Mouse (Mus musculus) right cerebral cortex, postnatal 25 days (tissue): ENCODE measurements at regions not wholly inside any gene's neighbourhood (a gene's known extent, or its start where the extent isn't known, plus 50 kb on each side); places are given as distances from the start of the nearest gene placed in this dataset.

Source experiments
- DNase-seq: peaks from one replicate; pipeline ENCODE4 v3.0.0; 2022

GRCm38 (mm10) chr14:72200307-72200706 is 291.3 kb downstream of the Gm9195 start:
- no peak for DNase-seq

GRCm38 (mm10) chr14:72199900-72200299 is 291.7 kb downstream of the Gm9195 start:
- DNase-seq, result no peak

- DNase-seq, result no peak
Observed at GRCm38 (mm10) chr14:72197972-72198371, 293.7 kb downstream of the Gm9195 start.

- peak; percentile 39 for DNase-seq
Observed at GRCm38 (mm10) chr14:72187329-72187984, 304.2 kb downstream of the Gm9195 start.

DNA sequence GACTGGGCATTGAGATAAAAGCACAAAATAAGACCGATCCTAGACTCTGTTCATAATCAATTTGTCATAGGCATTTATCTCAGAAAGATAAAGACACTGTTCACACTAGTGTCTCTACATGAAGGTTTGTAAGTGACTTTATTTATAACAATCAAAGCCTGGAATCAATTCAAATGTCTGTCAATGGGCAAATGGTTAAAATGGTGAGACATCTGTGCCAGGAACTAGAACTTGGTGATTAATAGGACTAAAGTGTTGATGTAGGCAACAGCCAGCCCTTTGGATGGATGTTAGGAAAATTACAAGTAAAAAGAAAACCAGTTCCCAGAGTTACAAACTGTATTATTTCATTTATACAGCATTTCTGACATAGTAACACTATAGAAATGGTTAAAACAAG is 315.9 kb downstream of the Gm9195 start:
- DNase-seq, result no peak

DNA sequence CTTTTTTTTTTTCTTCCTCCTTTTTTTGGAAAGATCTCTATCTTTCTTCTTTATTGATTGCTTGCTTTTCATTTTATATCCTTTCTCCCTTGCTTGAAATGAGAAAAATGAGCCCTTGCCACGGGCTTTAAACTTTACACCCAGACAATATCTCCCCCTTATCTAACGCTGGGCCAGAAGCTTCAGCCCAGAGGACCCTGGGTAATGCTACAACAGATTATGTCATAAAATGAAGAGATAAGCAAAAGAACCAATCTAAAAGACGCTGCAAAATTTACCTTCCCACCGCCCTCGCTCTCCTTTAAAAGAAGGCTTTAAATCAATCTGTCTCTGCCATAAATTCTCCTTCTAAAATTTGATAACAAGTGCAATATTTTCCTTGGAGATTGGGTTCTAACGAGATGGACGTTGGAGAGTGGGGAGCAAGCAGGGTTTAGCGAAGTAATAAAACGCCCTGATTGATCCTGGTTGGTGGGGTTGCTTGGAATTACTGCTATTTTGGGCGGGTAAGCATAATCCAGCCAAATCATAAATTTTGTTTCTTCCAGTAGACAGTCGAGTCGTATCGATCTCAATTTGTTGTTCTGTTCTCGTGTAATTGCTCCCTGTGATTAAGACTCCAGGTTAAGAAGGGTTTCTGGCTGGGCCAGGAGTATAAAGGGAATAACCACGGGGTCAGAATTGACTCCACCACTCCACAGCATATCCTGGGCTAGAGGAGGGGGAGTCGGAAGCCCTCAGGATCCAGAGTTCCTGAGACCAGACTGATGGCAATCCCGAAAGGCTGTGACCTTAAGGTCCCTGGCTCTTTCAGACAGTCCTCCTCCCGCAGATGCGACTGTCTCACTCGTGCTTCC is 318.9 kb downstream of the Gm9195 start:
- DNase-seq, result no peak

DNA sequence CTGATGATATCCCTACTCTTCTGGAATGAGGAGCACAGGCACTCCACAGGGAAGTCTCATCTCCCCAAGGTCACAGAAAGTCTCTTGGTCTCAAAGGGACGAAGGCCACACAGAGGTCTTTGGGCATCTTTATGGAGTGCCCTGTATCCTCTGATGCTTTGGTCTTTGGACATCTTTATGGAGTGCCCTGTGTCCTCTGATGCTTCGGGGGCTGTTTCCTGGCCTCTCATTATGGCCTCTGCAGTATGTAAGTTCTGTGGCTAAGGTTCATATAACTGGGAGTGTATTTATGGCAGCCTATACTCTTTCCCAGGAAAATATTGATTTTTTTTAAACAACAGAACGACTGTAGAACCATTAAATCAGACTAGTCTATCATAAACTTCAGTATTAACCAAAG is 319.9 kb downstream of the Gm9195 start:
- DNase-seq, result no peak

- DNase-seq, result no peak
Observed at GRCm38 (mm10) chr14:72158537-72159323, 332.9 kb downstream of the Gm9195 start.

DNA sequence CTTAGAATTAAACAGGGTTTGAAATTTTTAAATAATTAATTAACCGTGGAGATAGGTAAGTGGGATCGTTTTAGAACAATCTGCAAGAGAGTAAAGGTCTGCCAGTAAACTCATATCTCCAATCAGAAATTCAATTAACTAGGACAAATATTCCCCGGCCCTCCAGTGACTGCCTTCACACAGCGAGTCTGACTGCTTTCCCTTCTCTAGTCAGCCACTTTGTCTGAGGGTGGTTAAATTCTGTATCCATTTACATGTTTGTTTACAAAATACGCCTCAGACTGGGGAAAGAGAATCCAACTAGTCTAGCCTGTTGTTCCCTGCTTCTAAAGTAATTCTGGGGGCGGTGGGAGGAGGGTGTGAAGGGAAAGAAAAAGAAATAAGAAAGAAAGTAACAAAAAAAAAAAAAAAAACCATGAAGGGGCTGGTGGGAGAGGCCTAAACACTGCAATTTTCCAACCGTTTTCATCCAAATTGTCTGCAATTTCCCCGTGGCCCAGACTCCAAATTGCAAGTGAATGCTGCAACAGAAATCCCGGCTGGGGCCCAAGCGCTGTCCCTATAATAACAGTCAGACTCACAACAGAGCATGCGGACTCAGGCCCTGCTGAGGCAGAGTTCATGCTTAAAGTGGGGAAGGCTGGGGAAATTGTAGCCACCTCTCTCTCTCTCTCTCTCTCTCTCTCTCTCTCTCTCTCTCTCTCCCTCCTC is 336.3 kb downstream of the Gm9195 start:
- DNase-seq, result no peak

DNA sequence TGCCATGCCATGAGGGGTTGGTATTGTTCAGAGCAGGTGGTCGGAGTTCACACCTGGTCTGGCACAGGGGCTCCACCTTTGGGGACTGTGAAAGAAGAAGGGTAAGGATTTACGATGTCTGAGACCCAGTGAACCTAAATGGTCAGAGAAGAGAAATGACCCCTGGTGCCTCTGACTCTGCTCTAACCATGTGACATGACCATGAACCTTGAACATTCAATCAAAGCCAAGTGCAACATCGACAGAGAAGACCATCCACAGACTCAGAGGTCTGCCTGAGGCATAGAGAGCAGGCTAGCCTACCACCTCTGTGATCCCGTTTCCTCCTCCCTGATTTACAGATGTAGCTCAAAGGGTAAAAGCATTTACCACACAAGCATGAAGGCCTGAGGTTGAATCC is 340.0 kb downstream of the Gm9195 start:
- no peak for DNase-seq

DNA sequence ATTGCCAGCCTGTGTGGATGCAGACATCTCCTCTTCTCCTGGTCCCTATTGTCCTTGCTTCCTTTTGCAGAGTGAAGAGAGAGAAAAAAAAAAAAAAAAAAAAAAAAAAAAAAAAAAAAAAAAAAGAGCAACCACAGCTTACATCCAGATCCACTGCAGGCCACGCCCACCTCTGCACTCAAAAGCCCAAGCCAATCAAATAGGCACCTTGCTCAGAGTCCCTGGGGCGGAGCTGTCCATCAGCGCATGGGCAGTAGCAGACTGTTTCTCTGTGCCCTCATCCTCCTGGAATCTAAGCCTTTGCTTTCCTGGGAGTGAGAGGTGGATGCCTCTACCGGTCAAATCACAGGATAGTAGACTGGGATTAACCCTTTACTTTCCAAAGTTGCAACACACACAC is 342.2 kb downstream of the Gm9195 start:
- no peak for DNase-seq

DNA sequence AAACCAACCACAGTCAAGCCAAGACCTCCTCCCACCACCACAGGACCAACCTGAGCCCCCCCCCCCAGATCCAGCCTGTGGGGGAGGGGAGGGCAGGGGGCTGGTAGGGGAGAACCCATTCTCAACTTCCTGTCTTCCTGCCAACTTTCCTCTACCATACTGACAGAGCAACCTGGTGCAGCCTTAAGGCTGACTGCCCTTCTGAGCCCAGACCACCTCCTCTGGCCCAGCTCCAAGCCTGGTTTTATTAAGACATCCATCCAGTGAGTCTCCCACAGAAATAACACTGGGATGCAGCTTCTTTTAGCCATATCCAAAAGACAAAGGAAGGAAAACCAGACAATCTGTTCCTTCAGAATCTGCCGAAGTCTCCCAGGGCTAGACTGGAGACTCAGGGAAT is 342.8 kb downstream of the Gm9195 start:
- no peak for DNase-seq

- no peak for DNase-seq
Observed at GRCm38 (mm10) chr14:72146381-72146780, 345.3 kb downstream of the Gm9195 start.

GRCm38 (mm10) chr14:72142883-72143487 is 348.7 kb downstream of the Gm9195 start:
- DNase-seq, result no peak

- DNase-seq, result no peak
Observed at GRCm38 (mm10) chr14:72141136-72141535, 350.5 kb downstream of the Gm9195 start.

GRCm38 (mm10) chr14:72130149-72130548 is 361.5 kb downstream of the Gm9195 start:
- DNase-seq, result no peak

DNA sequence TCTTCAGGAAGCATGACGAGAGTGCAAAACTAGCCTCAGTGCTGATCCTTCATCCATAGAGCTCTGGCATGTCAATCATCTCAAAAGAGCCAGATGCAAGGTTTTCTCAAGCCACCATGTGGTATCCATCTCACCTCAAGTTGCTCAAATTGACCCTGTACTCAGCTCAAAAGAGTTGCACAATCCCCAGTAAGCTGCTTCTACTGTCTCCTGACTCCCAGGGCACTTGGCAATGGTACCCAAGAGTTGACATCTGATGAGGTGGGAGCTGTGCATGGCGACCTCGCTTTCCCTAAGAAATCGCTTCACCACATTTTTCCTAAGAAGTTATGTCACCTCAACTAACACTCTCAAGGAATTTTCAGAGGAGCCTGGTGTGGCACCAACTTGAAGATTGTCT is 369.9 kb downstream of the Gm9195 start:
- no peak for DNase-seq

GRCm38 (mm10) chr14:72121006-72121405 is 370.6 kb downstream of the Gm9195 start:
- DNase-seq, result no peak

DNA sequence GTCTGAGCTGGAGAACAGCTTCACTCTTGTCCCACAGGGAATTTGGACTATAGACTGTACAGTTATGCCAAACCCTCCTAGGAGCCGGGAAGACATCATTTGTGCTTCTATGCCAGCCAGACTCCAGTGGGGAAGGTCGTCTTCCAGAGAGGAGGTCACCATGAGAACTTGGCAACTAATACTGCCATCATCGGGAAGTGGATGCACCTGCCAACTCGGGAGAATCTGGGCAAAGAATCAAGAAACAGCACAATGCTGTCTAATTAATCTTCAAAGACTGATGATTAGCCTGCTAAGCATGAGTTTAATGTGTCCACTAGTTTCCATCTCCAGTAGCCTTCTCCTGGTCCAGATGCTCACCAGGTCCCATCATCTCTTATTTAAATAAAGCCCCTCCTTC is 374.8 kb downstream of the Gm9195 start:
- DNase-seq, result no peak

- DNase-seq, result no peak
Observed at GRCm38 (mm10) chr14:72113377-72113993, 378.2 kb downstream of the Gm9195 start.

DNA sequence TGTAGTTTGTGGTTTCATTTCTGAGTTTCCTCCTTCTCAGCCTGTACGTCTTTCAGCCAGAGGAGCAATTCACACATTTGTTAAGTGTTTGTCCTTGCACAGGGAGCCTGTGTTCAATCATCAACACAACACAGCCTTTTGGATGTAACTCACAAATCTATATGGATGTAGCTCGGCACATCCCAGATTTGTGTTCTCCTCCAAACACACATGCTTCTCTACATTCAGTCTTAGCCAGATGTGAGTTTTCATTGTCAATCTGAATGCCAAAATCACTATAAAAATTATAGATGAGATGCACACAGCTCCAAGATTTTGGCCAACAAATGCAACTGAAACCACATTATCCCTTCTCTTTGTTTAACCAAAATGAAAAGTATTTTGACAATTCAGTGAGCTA is 380.9 kb downstream of the Gm9195 start:
- DNase-seq, result no peak

DNA sequence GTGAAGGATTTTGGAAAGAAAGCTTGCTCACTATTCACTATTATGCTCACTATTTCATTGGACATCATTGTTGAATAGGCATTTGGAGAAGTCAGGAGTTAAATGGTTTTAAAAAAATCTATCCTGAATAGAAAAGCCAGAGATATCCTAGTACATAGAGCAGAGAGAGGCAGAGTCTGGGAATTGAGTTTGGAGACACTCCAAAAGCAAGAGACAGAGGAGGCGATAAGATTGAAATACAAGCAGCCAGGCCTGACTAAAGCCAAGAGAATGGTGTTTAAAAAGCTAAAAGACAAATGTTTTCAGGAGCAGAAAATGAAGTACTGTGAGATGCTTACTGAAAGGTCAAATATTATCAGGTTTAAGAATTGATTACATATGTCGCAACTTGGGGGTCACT is 400.1 kb downstream of the Gm9195 start:
- DNase-seq, result no peak
